Mouse (Mus musculus) cortical plate, adult 2 months (tissue): ENCODE data around the gene Slc51a. TPM values are rescaled to one million over a fixed set of nuclear protein-coding genes. Genes with fewer than 3 reads are reported as not detected.

ENCODE experiments used
- H3K27ac ChIP-seq: fragments of 200-500 bp; 2 replicates; pipeline ENCODE4 v1.5.1; 2012; ENCODE audit warnings: low read length, control low read depth, inconsistent platforms; ENCODE audit not compliant: insufficient read depth
- H3K4me1 ChIP-seq: fragments of 200-500 bp; 2 replicates; pipeline ENCODE4 v1.6.1; 2011; ENCODE audit warnings: low read length; ENCODE audit not compliant: control insufficient read depth, insufficient read depth
- H3K4me3 ChIP-seq: fragments of 200-500 bp; 2 replicates; pipeline ENCODE4 v1.5.1; 2011; ENCODE audit warnings: mild to moderate bottlenecking, low read length, control low read depth; ENCODE audit not compliant: insufficient read depth
- CTCF ChIP-seq: fragments of 200-500 bp; IDR thresholded peaks from 2 replicates; pipeline ENCODE4 v1.5.1; 2011; ENCODE audit warnings: mild to moderate bottlenecking, control low read depth, low read length; ENCODE audit not compliant: insufficient read depth; ENCODE audit errors: extremely low read depth
- POLR2A ChIP-seq: fragments of 200-500 bp; IDR thresholded peaks from 2 replicates; pipeline ENCODE4 v1.6.1; 2011; ENCODE audit warnings: mild to moderate bottlenecking, low read length, control low read depth; ENCODE audit not compliant: insufficient read depth; ENCODE audit errors: extremely low read depth
- polyA plus RNA-seq: library from polyadenylated mRNA; depleted of rRNA; stranded (reverse); fragments of >200 nt; gene quantifications from 2 replicates; pipeline ENCODE4 v1.2.3, GENCODE M21; 2012

The Slc51a gene
- polyA plus RNA-seq, 1 experiment = 0.04 TPM

- TF ChIP-seq POLR2A (no peak), CTCF (no peak)
- Histone ChIP-seq H3K4me3 (no peak overlapping the region), H3K4me1 (peaks cover 21% of the 10 kb centered on the region), H3K27ac (0 out of 2 replicates have a peak overlapping the region, but pooled peaks have one; percentile 1)
Observed at GRCm38 (mm10) chr16:32519656-32520371, 32.1 kb upstream of the Slc51a start.

GRCm38 (mm10) chr16:32517785-32518481, 30.3 kb upstream of the Slc51a start:
- Histone ChIP-seq H3K27ac (no peak overlapping the region), H3K4me1 (peaks cover 13% of the 10 kb centered on the region), H3K4me3 (no peak overlapping the region)
- TF ChIP-seq POLR2A = no peak

GRCm38 (mm10) chr16:32516006-32516962, 28.6 kb upstream of the Slc51a start:
- peaks cover 13% of the 10 kb centered on the region for H3K4me1 ChIP-seq
- no peak for TF ChIP-seq CTCF
- peak; percentile 72 for TF ChIP-seq POLR2A
- H3K27ac ChIP-seq = peak overlapping the region; percentile 96
- H3K4me3 ChIP-seq = peak overlapping the region; percentile 20

- peaks cover 6% of the 10 kb centered on the region for H3K4me1 ChIP-seq
- no peak overlapping the region for H3K4me3 ChIP-seq
- TF ChIP-seq POLR2A (no peak), CTCF (no peak)
- H3K27ac ChIP-seq = peak overlapping the region; percentile 39; the same call in 1 of the 2 replicates
Observed at GRCm38 (mm10) chr16:32513948-32514347, 26.3 kb upstream of the Slc51a start.

GRCm38 (mm10) chr16:32513401-32513800, 25.7 kb upstream of the Slc51a start:
- H3K4me3 ChIP-seq = no peak overlapping the region
- no peak for TF ChIP-seq POLR2A
- TF ChIP-seq CTCF = no peak
- no peak overlapping the region for H3K27ac ChIP-seq
- H3K4me1 ChIP-seq = peaks cover 6% of the 10 kb centered on the region

GRCm38 (mm10) chr16:32512921-32513320, 25.2 kb upstream of the Slc51a start:
- Histone ChIP-seq H3K4me3 (no peak overlapping the region), H3K4me1 (peaks cover 6% of the 10 kb centered on the region), H3K27ac (0 out of 2 replicates have a peak overlapping the region, but pooled peaks have one; percentile 23)
- TF ChIP-seq CTCF (no peak), POLR2A (no peak)

GRCm38 (mm10) chr16:32511827-32512490, 24.3 kb upstream of the Slc51a start:
- TF ChIP-seq CTCF (no peak), POLR2A (no peak)
- Histone ChIP-seq H3K4me3 (no peak overlapping the region), H3K27ac (no peak overlapping the region)

GRCm38 (mm10) chr16:32511338-32511734, 23.7 kb upstream of the Slc51a start:
- H3K4me3 ChIP-seq = no peak overlapping the region
- H3K4me1 ChIP-seq = peaks cover 5% of the 10 kb centered on the region
- H3K27ac ChIP-seq = no peak overlapping the region
- TF ChIP-seq CTCF = no peak
- no peak for TF ChIP-seq POLR2A

More at GRCm38 (mm10) chr16:32511827-32512490, 24.3 kb upstream of the Slc51a start:
- peaks cover 6% of the 10 kb centered on the region for H3K4me1 ChIP-seq
